Mouse (Mus musculus) hindlimb bud, embryonic 11.5 days (tissue): Measurements from ENCODE around the gene Pou2f3.
"Not testable (repeated sequence)": the region's sequence is repeated elsewhere in the genome, so short reads cannot be mapped to it uniquely, and the experiment has no call there.

Experiments
- DNase-seq: peaks from one replicate; pipeline ENCODE4 v3.0.0-alpha.2; 2012; ENCODE audit warnings: low read depth, low spot score; ENCODE audit errors: extremely low spot score

The Pou2f3 gene

DNA sequence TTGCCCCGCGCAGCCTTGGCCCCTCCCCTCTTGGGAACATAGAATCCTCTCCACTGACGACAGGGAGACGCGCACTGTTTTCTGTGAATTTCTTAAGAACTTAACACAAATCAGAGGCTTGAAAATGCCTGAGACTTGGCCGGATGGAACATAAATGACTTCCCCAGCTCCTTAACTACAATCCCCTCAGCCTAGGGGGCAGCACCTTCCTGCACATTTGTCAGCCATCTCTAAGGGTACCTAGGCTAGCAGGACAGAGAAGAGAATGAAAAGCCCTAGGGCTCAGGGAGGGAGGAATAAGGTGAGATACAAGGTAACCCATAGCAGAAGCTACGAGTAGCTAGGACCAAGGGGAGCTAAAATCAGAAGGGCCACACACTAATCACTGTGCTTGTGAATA, 32.0 kb downstream of the Pou2f3 start:
- no peak for DNase-seq

DNA sequence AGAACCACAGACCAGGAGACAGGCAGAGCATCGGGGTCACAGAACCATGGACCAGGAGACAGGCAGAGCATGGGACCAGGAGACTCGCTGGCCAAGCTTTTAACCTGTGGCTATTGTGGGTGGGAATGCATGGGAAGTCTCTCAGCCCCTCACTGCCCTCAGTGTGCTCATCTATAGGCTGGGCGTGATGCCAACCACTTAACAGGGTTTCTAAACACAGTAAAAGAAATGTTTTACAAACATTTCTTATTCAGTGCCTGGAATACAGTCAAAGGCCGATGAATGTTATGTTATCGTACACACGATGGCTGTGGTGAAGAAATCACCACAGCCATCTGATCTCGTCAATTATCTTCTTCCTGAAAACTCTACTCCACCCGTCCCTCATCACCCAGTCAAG, 43.1 kb downstream of the Pou2f3 start:
- DNase-seq = no peak

DNA sequence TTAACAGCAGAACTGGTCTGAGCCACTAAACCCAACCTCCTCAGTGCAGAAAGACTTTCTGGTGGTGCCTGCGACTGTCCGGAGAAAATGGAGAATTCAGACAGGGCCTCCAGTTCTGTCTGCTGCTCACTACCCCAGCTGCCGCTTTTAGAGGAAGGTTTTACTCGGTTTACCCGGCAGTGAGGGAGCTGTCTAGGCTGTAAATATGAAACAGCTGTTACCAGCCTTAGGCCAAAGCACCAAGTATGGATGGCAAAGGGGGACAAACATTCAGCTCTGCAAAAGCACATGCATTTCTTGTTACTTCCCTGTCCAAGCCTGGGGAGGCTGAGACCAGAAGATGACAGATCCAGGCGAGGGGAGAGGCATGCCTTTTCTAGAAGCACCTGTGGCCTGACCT, 43.8 kb downstream of the Pou2f3 start:
- DNase-seq = no peak

DNA sequence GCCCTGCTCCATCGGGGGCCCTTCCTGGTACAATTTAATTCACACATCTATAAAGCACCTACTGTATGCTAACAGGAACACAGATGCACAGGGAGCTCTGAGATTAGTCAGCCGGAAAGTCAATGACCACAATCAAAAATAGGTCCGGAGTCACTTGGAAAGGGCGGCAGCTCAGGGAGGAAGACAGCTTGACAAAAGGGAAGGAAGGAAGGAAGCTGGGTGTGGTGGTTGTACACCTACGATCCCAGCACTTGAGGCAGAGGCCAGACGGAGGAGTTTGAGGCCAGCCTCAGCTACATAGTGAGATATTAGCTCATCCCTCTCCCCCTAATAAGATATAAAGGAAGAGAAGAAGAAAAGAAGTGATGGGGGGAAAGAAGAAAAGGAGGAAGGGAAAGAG, 54.2 kb downstream of the Pou2f3 start:
- no peak for DNase-seq

DNA sequence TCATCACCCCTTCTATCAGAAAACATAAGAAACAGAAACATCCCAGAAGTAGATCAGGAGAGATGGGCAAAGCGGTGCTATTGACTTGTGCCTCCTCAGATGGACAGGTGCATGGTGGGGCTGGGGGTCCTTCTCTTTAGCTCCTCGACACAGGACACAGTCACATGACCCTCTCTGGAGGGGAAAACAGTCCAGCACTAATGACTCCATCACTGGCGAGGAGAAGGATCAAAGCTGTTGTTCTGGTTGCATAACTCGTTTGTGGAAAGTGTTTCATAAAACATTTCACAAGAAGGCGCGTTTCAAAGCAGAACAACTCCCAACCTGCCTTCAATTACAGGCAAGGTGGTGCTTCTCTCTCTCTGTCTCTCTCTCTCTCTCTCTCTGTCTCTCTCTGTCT, 58.4 kb downstream of the Pou2f3 start:
- no peak for DNase-seq

- DNase-seq = no peak
Observed at GRCm38 (mm10) chr9:43150957-43151356, 59.2 kb downstream of the Pou2f3 start.

GRCm38 (mm10) chr9:43150075-43150474, 60.1 kb downstream of the Pou2f3 start:
- no peak for DNase-seq

DNA sequence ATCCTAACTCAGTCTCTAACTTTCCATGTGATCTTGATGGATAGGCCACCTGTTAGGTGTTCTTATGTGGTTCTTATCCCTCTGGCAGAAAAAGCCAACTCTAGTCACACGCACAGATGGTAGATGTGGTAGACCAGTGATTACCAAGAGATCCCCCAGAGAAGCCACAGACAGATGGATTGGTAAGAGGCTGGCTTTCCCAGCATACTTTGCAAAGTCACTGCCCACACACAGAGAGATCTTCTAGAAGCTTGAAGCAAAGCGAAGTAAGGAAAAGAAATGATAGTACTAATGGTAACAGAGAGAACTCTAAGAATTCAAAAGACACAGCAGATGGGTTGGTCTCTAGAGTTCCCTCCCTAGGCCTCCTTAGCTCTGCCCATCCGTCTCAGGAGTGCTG, 60.7 kb downstream of the Pou2f3 start:
- DNase-seq = no peak

DNA sequence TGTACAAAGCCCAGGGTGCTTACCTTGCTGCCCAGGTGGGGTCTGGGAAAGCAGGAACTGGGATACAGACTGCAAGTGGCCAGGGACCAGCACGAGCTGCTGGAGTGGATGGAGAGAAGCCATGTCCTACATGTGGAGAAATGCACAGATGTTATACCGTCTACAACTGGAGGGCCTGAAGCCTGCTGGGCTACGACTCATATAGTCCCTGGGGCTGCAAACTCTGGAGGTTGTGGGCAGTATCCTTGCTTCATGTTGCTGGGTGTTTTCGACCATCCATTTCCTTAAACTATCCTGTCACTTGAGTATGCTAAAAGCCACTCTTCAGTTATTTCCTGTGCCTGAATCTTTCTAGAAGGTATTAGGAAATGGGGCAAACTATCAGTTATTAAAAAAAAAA, 65.0 kb downstream of the Pou2f3 start:
- DNase-seq = no peak

DNA sequence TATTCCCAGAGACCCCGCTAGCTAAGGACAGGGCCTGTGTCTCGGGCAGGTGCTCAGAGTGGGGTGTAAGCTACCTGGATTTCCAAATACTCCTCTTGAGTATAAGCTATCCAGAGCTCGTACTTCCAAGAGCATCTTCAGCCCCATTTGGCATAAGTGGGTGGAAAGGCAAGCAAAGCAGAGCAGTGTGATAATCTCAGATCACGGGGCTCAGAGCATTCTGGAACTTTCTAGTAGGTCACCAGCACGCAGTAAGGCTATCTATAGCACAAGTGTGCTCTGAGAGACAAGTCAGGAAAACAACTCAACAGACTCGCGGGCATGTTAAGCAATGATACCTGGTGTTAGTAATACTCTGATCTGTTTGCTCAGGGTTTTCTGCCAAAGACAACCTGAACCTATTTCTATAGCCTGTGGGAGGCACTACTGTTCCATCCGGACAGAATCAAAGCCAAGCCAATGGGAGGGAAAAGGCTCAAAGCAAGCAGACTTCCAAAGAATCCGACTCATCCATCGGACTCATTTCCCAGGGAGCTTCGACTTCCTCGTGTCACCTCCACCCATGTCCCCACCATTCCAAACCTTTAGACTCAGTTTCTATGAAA, 65.9 kb downstream of the Pou2f3 start:
- DNase-seq = no peak

DNA sequence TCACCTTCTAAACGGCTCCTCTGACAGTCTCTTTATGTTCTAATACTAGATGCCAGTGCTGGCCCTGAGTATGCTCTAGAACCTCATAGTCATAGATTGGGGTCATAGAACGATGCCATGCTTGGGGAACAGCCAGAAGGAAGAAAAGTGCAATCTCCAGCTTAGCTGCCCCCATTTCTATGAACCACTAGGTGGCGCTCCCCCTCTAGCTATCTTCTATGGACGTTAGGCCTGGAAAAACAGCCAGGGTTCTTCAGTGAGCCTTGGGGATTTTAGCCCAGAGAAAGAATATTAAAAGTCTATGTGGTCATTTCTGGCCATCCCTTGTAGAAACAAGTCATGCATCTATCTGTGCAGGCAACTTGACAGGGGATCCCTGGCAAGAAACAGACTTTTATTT, 68.3 kb downstream of the Pou2f3 start:
- peak; percentile 56 for DNase-seq

- DNase-seq = no peak
Observed at GRCm38 (mm10) chr9:43133525-43133924, 76.6 kb downstream of the Pou2f3 start.

GRCm38 (mm10) chr9:43132380-43132779, 77.8 kb downstream of the Pou2f3 start:
- no peak for DNase-seq

DNA sequence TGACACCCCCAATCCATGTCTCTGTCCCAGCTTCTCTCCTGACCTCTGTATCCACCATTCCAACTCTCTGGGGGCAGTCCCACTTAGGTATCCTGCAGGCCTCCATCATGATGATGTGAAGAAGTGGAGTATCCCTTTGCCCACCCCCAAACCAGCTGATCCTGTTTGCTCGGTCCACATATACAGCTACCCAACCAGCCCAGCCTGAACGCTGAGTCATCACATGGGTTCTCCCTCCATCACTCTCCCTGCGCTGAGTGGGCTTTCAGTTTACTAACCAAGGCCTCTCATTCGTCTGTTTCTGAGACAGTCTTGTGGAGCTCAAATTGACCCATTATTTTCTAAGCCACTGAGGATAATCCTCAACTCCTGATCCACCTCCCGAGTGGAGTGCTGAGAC, 78.2 kb downstream of the Pou2f3 start:
- DNase-seq = no peak

DNA sequence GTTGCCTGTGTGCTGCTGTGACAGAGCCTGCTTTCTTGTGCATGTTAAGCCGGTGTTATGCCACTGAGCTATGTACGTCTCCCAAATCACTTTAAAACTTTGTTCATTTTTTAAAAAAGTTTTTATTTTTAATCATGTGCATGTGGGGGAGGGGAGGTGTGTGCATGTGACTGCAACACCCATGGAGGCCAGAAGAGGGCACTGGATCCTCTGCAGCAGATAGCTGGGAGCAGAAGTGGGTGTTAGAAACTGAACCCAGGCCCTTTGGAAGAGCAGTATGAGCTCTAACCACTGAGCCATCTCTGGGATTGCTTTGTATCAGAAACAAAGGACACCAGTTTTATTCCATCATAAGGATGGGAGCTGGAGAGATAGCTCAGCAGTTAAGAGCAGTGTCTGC, 79.5 kb downstream of the Pou2f3 start:
- no peak for DNase-seq

DNA sequence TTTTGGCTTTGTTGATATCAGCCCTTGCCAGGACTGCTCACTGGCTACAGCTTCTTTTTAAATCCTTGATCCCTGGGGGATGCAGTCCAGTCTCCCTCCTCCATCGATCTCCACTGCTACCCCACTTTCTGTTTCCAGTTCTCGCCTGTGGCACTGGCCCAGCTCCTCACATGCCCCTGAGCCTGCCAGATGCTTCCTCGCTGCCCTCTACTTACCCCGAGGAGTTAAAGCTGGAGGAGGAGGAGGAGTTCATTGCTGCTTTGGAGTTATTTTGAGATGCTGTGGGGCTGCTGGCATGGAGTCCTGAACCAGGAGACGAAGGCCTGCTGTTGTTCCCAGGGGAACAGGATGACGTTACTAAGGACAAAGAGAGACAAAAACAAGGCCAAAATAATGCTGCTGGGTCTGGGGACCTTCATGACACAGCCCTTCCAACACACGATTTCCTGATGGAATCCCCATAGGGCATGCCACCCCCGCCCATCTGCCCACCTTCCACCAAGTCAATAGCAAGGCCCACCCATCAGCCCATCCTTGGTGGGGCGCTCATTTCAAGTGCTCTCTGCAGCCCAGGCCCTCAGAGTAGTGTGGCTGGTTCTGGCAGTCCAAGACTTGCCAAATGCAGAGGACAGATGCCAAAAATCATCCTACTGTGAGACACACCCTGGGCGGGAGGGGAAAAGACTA, 82.9 kb downstream of the Pou2f3 start:
- DNase-seq = no peak

DNA sequence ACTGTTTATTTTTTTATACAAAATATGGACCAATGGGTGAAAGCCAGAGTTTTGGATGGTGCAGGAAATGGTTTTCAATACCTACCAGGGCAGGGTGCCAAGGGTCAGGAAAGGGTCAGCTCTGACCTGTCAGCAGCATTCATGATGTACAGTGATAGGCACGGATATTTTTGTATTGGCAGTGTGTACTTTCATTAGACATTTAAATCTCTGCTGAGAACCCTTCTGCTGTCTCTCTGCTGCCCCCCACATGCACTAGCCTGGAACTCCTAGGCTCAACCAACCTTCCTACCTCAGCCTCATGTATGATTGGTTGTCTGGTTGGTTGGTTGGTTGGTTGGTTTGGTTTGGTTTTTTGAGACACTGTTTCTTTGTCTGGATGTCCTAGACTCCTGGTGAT, 87.8 kb downstream of the Pou2f3 start:
- DNase-seq = no peak

DNA sequence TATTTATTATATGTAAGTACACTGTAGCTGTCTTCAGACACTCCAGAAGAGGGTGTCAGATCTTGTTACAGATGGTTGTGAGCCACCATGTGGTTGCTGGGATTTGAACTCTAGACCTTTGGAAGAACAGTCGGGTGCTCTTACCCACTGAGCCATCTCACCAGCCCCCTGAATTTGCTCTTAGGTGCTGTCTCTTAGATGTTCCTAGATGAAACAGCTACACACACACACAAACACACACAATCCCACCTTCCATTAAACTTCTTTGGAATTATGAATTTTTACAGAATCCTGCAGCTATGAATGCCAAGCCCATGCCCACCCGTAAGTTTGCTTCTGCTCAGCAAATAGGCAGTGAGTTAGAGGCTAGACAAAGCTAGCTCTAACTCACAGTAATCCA, 88.2 kb downstream of the Pou2f3 start:
- DNase-seq = not testable (repeated sequence)

DNA sequence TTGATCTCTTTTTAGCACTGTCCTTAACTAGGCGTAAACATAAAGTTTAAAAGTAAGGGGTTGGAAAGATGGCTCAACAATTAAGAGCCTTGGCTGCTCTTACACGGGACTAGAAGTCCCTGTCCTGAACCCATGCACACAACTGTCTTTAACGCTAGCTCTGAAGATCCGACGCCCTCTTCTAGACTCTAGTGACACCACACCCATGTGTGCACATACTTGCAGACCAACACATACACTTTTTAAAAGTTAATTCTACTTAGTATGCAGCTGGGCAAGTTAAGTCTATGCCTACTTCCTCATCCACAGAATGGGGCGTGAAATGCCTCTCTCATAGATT, 93.2 kb downstream of the Pou2f3 start:
- no peak for DNase-seq

DNA sequence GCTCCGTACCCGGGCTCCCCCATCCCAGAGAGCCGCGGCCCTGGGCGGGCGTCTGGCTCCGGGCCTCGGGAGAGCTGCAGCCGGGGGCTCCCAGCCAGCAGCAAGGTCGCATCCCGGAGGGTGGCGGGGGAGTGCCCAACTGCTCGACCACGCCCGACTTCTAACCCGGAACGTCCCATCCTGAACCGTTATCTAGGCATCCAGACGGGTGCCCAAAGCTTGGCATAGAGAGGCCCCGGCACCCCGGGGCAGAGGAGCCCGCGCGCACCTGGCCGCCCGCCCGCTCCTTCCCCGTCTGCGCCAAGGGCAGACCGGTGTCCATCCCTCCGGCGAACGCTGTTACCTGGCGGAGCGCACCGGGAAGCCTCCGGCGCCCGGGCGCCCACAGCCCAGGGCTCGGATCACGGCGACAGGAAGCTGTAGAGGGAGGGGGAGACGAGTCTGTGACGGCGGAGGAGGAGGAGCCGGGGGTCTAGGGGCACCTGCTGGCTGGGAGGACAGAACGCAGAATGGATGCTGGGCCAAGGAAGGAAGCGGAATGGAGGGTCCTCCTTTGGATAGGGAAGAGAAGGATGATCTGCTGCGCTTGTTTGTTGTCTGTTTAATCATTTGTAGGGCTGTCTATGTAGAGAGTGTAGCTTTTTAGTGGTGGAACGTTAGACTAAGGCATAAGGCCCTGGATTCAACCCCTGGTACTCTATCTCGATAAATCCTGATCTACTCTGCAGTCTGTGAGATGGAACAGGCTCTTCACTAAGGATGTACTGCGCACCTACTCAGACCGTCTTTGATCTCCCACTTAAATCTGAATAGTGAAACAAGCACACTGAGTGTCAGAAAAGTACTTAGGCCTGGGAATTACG, 93.8 kb downstream of the Pou2f3 start, which contains the start of gene Tmem136:
TSS of gene Tmem136 (minus strand) at position 437 of the 863 bp plus-strand sequence.
- DNase-seq = no peak

DNA sequence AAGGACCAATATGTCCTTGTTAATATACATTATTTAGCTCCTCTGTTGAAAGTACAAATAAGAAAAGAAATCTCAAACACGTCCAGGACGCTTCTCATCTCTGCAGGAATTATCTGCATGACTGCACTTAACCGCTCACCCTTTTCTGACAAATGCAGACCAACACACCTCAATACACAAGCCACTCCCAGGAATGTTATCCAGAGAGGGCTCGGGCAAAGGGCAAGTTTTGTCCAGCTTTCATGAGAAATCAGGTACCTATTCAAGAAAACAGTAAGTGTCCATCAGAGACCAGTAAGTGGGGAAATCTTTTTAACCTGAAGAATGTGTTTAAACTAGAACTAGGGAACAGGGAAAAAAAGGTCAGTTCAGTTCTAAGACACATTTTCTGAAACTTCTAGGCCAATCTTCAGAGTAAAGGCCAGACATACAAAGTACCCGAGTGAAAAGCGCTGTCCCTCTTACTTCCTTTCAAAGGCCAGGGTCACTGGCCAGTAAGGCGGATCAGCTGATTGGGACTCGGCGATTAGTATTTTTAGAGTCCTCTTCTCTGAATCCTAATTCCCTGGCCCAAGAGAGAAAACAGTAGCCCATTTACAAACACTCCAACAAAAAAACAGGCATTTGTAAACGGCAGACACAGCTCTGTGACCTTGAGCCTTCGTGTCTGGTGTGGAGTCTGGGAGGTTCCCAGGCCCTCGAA, 94.6 kb downstream of the Pou2f3 start:
- no peak for DNase-seq

GRCm38 (mm10) chr9:43114833-43115232, 95.3 kb downstream of the Pou2f3 start:
- no peak for DNase-seq
